ENCODE assay signal across 13 mouse cellular contexts in genomic region chr4:133666199-133666598, GRCm38 (mm10). TPM values are rescaled to one million over a fixed set of nuclear protein-coding genes. Genes with fewer than 3 reads are reported as not detected.
DNase-seq lines count a peak whose midpoint lies in the region; ATAC-seq and TF ChIP-seq lines count a peak whose summit lies in the region.
"Had no signal": no experiment of that assay in that cellular context is flagged by ENCODE, and none has a peak within 500 bp of the region (broad histone marks: within the 10 kb centered on the region; RNA-seq: fewer than 3 reads in every experiment).

No protein-coding gene starts in this region.

- H3K4me3 ChIP-seq in hindbrain, postnatal 0 days (ENCODE audit: low read length): no peak overlapping the region
- H3K4me3 ChIP-seq in hindbrain, embryonic 11.5 days (ENCODE audit: low read depth, low read length): no peak overlapping the region
- no peak overlapping the region for H3K4me3 ChIP-seq in midbrain, postnatal 0 days (ENCODE audit: low read depth, low read length)
- H3K4me3 ChIP-seq: forebrain, embryonic 13.5 days; left cerebral cortex, adult 2 months had no signal

- peaks cover 16% of the 10 kb centered on the region for H3K4me1 ChIP-seq in hindbrain, postnatal 0 days (ENCODE audit: insufficient read depth, low read length)
- H3K4me1 ChIP-seq in hindbrain, embryonic 11.5 days (replicated peaks; ENCODE audit: control insufficient read depth, insufficient read depth, low read length): no peaks in the 10 kb centered on the region; the same call in 1 of the 2 replicates
- no peaks in the 10 kb centered on the region for H3K4me1 ChIP-seq in midbrain, postnatal 0 days (ENCODE audit: insufficient read depth, low read length)

- 90% methylated on average over 6 of the region's 6 CpGs for WGBS in hindbrain, postnatal 0 days
- 91% methylated on average over 6 of the region's 6 CpGs for WGBS in hindbrain, embryonic 11.5 days
- 93% methylated on average over 6 of the region's 6 CpGs for WGBS in midbrain, postnatal 0 days

- H3K9ac ChIP-seq in hindbrain, postnatal 0 days (replicated peaks; ENCODE audit: low read length): no peak overlapping the region
- no peak overlapping the region for H3K9ac ChIP-seq in hindbrain, embryonic 11.5 days (ENCODE audit: low read depth, low read length)
- H3K9ac ChIP-seq in midbrain, postnatal 0 days (replicated peaks; ENCODE audit: low read length, poor library complexity, severe bottlenecking): no peak overlapping the region

- DNase-seq in hindbrain, postnatal 0 days (ENCODE audit: low spot score): no peak
- no peak for DNase-seq in hindbrain, embryonic 11.5 days (ENCODE audit: low spot score)
- peak; percentile 61 for DNase-seq in CD4-positive, CD25-positive, alpha-beta regulatory T cell, adult 2 months (ENCODE audit: low read depth, low spot score)
- DNase-seq in midbrain, postnatal 0 days (ENCODE audit: low spot score): no peak
- DNase-seq in urinary bladder, postnatal 10 days (ENCODE audit: low spot score): no peak
- DNase-seq: adrenal gland, postnatal 36 days; heart, postnatal 14 days; kidney, adult 9 months had no signal

- no peaks in the 10 kb centered on the region for H3K9me3 ChIP-seq in hindbrain, postnatal 0 days (ENCODE audit: low read length)
- H3K9me3 ChIP-seq in hindbrain, embryonic 11.5 days (ENCODE audit: control insufficient read depth, low read length): no peaks in the 10 kb centered on the region
- H3K9me3 ChIP-seq in midbrain, postnatal 0 days (ENCODE audit: low read length): no peaks in the 10 kb centered on the region
- H3K9me3 ChIP-seq: forebrain, embryonic 13.5 days had no signal

- TF ChIP-seq CTCF in hindbrain, postnatal 0 days (IDR thresholded peaks at IDR 0.05; ENCODE audit: low read depth): no peak
- no peak for TF ChIP-seq CTCF in midbrain, postnatal 0 days (IDR thresholded peaks at IDR 0.05)

- H3K27me3 ChIP-seq in hindbrain, postnatal 0 days (ENCODE audit: insufficient read depth, low read length): no peaks in the 10 kb centered on the region
- H3K27me3 ChIP-seq in hindbrain, embryonic 11.5 days (ENCODE audit: control insufficient read depth, insufficient read depth, low read length): no peaks in the 10 kb centered on the region
- no peaks in the 10 kb centered on the region for H3K27me3 ChIP-seq in midbrain, postnatal 0 days (ENCODE audit: insufficient read depth, low read length)
- H3K27me3 ChIP-seq: forebrain, embryonic 13.5 days had no signal

- ATAC-seq in hindbrain, postnatal 0 days: no peak
- no peak for ATAC-seq in hindbrain, embryonic 11.5 days (ENCODE audit: low FRiP score)
- peak; percentile 78 for ATAC-seq in granulocyte monocyte progenitor cell, adult 5-6 weeks (replicated peaks; ENCODE audit: poor library complexity, severe bottlenecking)
- ATAC-seq in megakaryocyte, adult 5-6 weeks (ENCODE audit: poor library complexity, severe bottlenecking): peak; percentile 81
- ATAC-seq in erythroblast, adult 5-6 weeks (replicated peaks; ENCODE audit: low FRiP score, poor library complexity, severe bottlenecking): no peak
- ATAC-seq in midbrain, postnatal 0 days (ENCODE audit: low FRiP score): no peak
- ATAC-seq: forebrain, embryonic 13.5 days had no signal

- no peak overlapping the region for H3K4me2 ChIP-seq in hindbrain, postnatal 0 days (ENCODE audit: low read depth, low read length)
- H3K4me2 ChIP-seq in hindbrain, embryonic 11.5 days (replicated peaks; ENCODE audit: low read depth, low read length): no peak overlapping the region
- H3K4me2 ChIP-seq in midbrain, postnatal 0 days (ENCODE audit: low read depth, low read length, poor library complexity, severe bottlenecking): no peak overlapping the region
- H3K4me2 ChIP-seq: forebrain, embryonic 13.5 days had no signal

- no peaks in the 10 kb centered on the region for H3K36me3 ChIP-seq in hindbrain, postnatal 0 days (ENCODE audit: insufficient read depth, low read length)
- H3K36me3 ChIP-seq in hindbrain, embryonic 11.5 days (ENCODE audit: control insufficient read depth, insufficient read depth, low read length): no peaks in the 10 kb centered on the region
- 0 out of 2 replicates have a peak, but pooled peaks cover 6% of the 10 kb centered on the region for H3K36me3 ChIP-seq in midbrain, postnatal 0 days (ENCODE audit: insufficient read depth, low read length)

- H3K27ac ChIP-seq in hindbrain, postnatal 0 days: peak overlapping the region; percentile 5; the same call in 1 of the 2 replicates
- H3K27ac ChIP-seq in hindbrain, embryonic 11.5 days (ENCODE audit: low read depth, low read length): no peak overlapping the region
- no peak overlapping the region for H3K27ac ChIP-seq in midbrain, postnatal 0 days (ENCODE audit: low read depth, low read length)
- H3K27ac ChIP-seq: forebrain, embryonic 13.5 days; left cerebral cortex, adult 2 months had no signal

RNA-seq across cellular contexts. Expression of gene Pigv, which starts 6.2 kb away (rescaled TPM):
- 11.3 and 13.4 TPM in 2 replicates for total RNA-seq in hindbrain, postnatal 0 days (2014; rRNA removed)
- 13.0 and 14.0 TPM in 2 replicates for polyA plus RNA-seq in hindbrain, postnatal 0 days (2015; fragmentation: Nextera tagmentation; extraction: Ambion mirVana)
- polyA plus RNA-seq in hindbrain, embryonic 11.5 days (2014; fragmentation: Nextera tagmentation; extraction: Ambion mirVana): 10.0 and 10.7 TPM in 2 replicates
- total RNA-seq in granulocyte monocyte progenitor cell, adult 5-6 weeks (2014; fragmentation: Nextera tagmentation): 8.7 and 11.5 TPM in 2 replicates
- 6.6 and 8.1 TPM in 2 replicates for total RNA-seq in granulocyte monocyte progenitor cell, adult 5-6 weeks (2017)
- 7.5 and 7.8 TPM in 2 replicates for total RNA-seq in megakaryocyte, adult 5-6 weeks (2015)
- 7.2 and 7.9 TPM in 2 replicates for total RNA-seq in megakaryocyte, adult 5-6 weeks (2017)
- total RNA-seq in erythroblast, adult 5-6 weeks (2015; ENCODE audit: low replicate concordance): 0.84 and 8.1 TPM in 2 replicates
- total RNA-seq in erythroblast, adult 5-6 weeks (2017; ENCODE audit: low replicate concordance): 1.1 and 1.7 TPM in 2 replicates
- 8.9 and 15.9 TPM in 2 replicates for total RNA-seq in midbrain, postnatal 0 days (2014; rRNA removed)
- polyA plus RNA-seq in midbrain, postnatal 0 days (2015; fragmentation: Nextera tagmentation; extraction: Ambion mirVana): 13.5 and 14.8 TPM in 2 replicates

RNA-seq across cellular contexts. Expression of gene Zdhhc18, which starts 16.2 kb away (rescaled TPM):
- 17.4 and 22.6 TPM in 2 replicates for total RNA-seq in hindbrain, postnatal 0 days (2014; rRNA removed)
- 8.2 and 10.2 TPM in 2 replicates for polyA plus RNA-seq in hindbrain, postnatal 0 days (2015; fragmentation: Nextera tagmentation; extraction: Ambion mirVana)
- 2.0 and 2.8 TPM in 2 replicates for polyA plus RNA-seq in hindbrain, embryonic 11.5 days (2014; fragmentation: Nextera tagmentation; extraction: Ambion mirVana)
- 12.9 and 22.4 TPM in 2 replicates for total RNA-seq in granulocyte monocyte progenitor cell, adult 5-6 weeks (2014; fragmentation: Nextera tagmentation)
- 10.7 and 12.5 TPM in 2 replicates for total RNA-seq in granulocyte monocyte progenitor cell, adult 5-6 weeks (2017)
- 15.0 and 29.5 TPM in 2 replicates for total RNA-seq in megakaryocyte, adult 5-6 weeks (2015)
- 9.3 and 12.2 TPM in 2 replicates for total RNA-seq in megakaryocyte, adult 5-6 weeks (2017)
- total RNA-seq in erythroblast, adult 5-6 weeks (2015; ENCODE audit: low replicate concordance): 4.4 and 8.8 TPM in 2 replicates
- total RNA-seq in erythroblast, adult 5-6 weeks (2017; ENCODE audit: low replicate concordance): 3.8 and 8.8 TPM in 2 replicates
- total RNA-seq in midbrain, postnatal 0 days (2014; rRNA removed): 19.2 and 26.7 TPM in 2 replicates
- polyA plus RNA-seq in midbrain, postnatal 0 days (2015; fragmentation: Nextera tagmentation; extraction: Ambion mirVana): 5.9 and 7.3 TPM in 2 replicates

Comparison
In these comparisons a context has a peak if more than half of its experiments do, and no peak if none do; other contexts are left out.
1. ATAC-seq: peak in granulocyte monocyte progenitor cell, adult 5-6 weeks (single experiment) and megakaryocyte, adult 5-6 weeks (single experiment); none in hindbrain, postnatal 0 days (single experiment), hindbrain, embryonic 11.5 days (single experiment), erythroblast, adult 5-6 weeks (single experiment) and midbrain, postnatal 0 days (single experiment).